Mouse (Mus musculus) ES-Bruce4 (cell line): ENCODE results near the gene Tmem168. TPM values are rescaled to one million over a fixed set of nuclear protein-coding genes. Genes with fewer than 3 reads are reported as not detected.

Source experiments
- H3K27ac ChIP-seq: 2 replicates; pipeline ENCODE4 v1.5.1; 2012; ENCODE audit warnings: low read length, inconsistent platforms; ENCODE audit not compliant: insufficient read depth
- H3K27me3 ChIP-seq: 2 replicates; pipeline ENCODE4 v1.6.1; 2012; ENCODE audit warnings: mild to moderate bottlenecking, low read length, inconsistent platforms; ENCODE audit not compliant: control insufficient read depth, poor library complexity, insufficient read depth, severe bottlenecking
- H3K36me3 ChIP-seq: 2 replicates; pipeline ENCODE4 v1.6.1; 2012; ENCODE audit warnings: inconsistent platforms, mild to moderate bottlenecking, low read length, moderate library complexity; ENCODE audit not compliant: control insufficient read depth, poor library complexity, insufficient read depth, severe bottlenecking
- H3K4me1 ChIP-seq: one replicate; pipeline ENCODE4 v1.8.1; 2011; ENCODE audit warnings: low read length; ENCODE audit not compliant: control insufficient read depth, insufficient read depth
- H3K4me3 ChIP-seq: 2 replicates; pipeline ENCODE4 v1.5.1; 2011; ENCODE audit warnings: low read depth, mild to moderate bottlenecking, low read length
- H3K9ac ChIP-seq: 2 replicates; pipeline ENCODE4 v1.6.1; 2012; ENCODE audit warnings: low read depth, mild to moderate bottlenecking, inconsistent platforms; ENCODE audit not compliant: poor library complexity, severe bottlenecking
- H3K9me3 ChIP-seq: replicated peaks from 2 replicates; pipeline ENCODE4 v1.6.1; 2012; ENCODE audit warnings: mild to moderate bottlenecking, low read length, inconsistent platforms; ENCODE audit not compliant: control insufficient read depth, poor library complexity, insufficient read depth, severe bottlenecking
- CTCF ChIP-seq: IDR thresholded peaks from one replicate; pipeline ENCODE4 v1.8.1; 2011; ENCODE audit warnings: low read depth, low read length
- EP300 ChIP-seq: IDR thresholded peaks from 2 replicates; pipeline ENCODE4 v1.6.1; 2011; ENCODE audit warnings: low read depth, low read length; ENCODE audit not compliant: insufficient read depth
- POLR2A ChIP-seq: IDR thresholded peaks from one replicate; pipeline ENCODE4 v1.8.1; 2011; ENCODE audit warnings: low read length; ENCODE audit not compliant: insufficient read depth
- polyA plus RNA-seq: library from polyadenylated mRNA; stranded (reverse); fragments of >200 nt; gene quantifications from 2 replicates; pipeline ENCODE4 v1.2.4, GENCODE M21; 2011; ENCODE audit warnings: low read depth; ENCODE audit not compliant: missing spikeins, insufficient read depth, insufficient read length

The Tmem168 gene
- polyA plus RNA-seq, 1 experiment = 28.3 TPM

GRCm38 (mm10) chr6:13598239-13598923, 9.5 kb downstream of the Tmem168 start:
- no peaks in the 10 kb centered on the region for H3K27me3 ChIP-seq
- no peak overlapping the region for H3K27ac ChIP-seq
- peaks cover 5% of the 10 kb centered on the region for H3K36me3 ChIP-seq
- no peaks in the 10 kb centered on the region for H3K9me3 ChIP-seq
- H3K4me1 ChIP-seq = no peaks in the 10 kb centered on the region
- no peak overlapping the region for H3K9ac ChIP-seq
- TF ChIP-seq CTCF = no peak
- no peak for TF ChIP-seq EP300
- TF ChIP-seq POLR2A = no peak
- no peak overlapping the region for H3K4me3 ChIP-seq

- Histone ChIP-seq H3K36me3 (peaks cover 16% of the 10 kb centered on the region; the same call in 1 of the 2 replicates), H3K27ac (no peak overlapping the region), H3K27me3 (no peaks in the 10 kb centered on the region), H3K9me3 (no peaks in the 10 kb centered on the region), H3K9ac (no peak overlapping the region), H3K4me1 (no peaks in the 10 kb centered on the region), H3K4me3 (no peak overlapping the region)
- TF ChIP-seq EP300 (no peak), POLR2A (no peak), CTCF (no peak)
Measured at GRCm38 (mm10) chr6:13592729-13593345, 15.1 kb downstream of the Tmem168 start.

DNA sequence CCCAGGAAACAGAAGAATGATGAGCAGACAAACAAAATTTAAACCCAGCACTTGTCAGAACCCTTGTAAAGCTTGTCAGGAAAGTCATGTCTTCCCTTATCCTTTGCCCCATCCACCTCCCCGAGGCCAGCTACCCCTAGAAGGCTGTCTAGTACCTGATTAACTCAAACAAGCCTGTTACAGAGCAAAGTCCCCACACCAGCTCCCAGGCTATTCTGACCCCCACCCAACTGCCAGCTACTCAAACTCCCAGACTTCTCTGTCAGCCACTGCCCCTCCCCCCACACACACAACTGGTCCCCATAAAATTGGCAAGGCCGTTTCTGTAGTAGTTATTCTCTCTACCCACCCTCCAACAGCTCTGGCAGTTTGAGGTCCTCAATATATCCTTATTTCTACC, 21.3 kb downstream of the Tmem168 start:
- H3K4me1 ChIP-seq = no peaks in the 10 kb centered on the region
- H3K27me3 ChIP-seq = no peaks in the 10 kb centered on the region
- no peak overlapping the region for H3K4me3 ChIP-seq
- H3K27ac ChIP-seq = no peak overlapping the region
- H3K36me3 ChIP-seq = peaks cover 14% of the 10 kb centered on the region; the same call in 1 of the 2 replicates
- no peaks in the 10 kb centered on the region for H3K9me3 ChIP-seq
- no peak for TF ChIP-seq CTCF
- TF ChIP-seq POLR2A = no peak
- TF ChIP-seq EP300 = no peak
- H3K9ac ChIP-seq = no peak overlapping the region

GRCm38 (mm10) chr6:13586154-13586553, 21.7 kb downstream of the Tmem168 start:
- H3K4me3 ChIP-seq = no peak overlapping the region
- peaks cover 9% of the 10 kb centered on the region; the same call in 1 of the 2 replicates for H3K36me3 ChIP-seq
- no peaks in the 10 kb centered on the region for H3K27me3 ChIP-seq
- H3K9me3 ChIP-seq = no peaks in the 10 kb centered on the region
- no peak for TF ChIP-seq CTCF
- no peak for TF ChIP-seq EP300
- no peak for TF ChIP-seq POLR2A
- H3K9ac ChIP-seq = no peak overlapping the region
- H3K27ac ChIP-seq = no peak overlapping the region
- no peaks in the 10 kb centered on the region for H3K4me1 ChIP-seq

- Histone ChIP-seq H3K4me3 (no peak overlapping the region), H3K27ac (no peak overlapping the region), H3K27me3 (no peaks in the 10 kb centered on the region), H3K9me3 (no peaks in the 10 kb centered on the region), H3K4me1 (no peaks in the 10 kb centered on the region), H3K36me3 (peaks cover 3% of the 10 kb centered on the region; the same call in 1 of the 2 replicates), H3K9ac (no peak overlapping the region)
- TF ChIP-seq EP300 (no peak), CTCF (no peak)
Measured at GRCm38 (mm10) chr6:13584788-13585187, 23.1 kb downstream of the Tmem168 start.

GRCm38 (mm10) chr6:13582075-13582474, 25.8 kb downstream of the Tmem168 start:
- Histone ChIP-seq H3K36me3 (no peaks in the 10 kb centered on the region; the same call in 1 of the 2 replicates), H3K4me1 (no peaks in the 10 kb centered on the region), H3K27ac (no peak overlapping the region), H3K4me3 (no peak overlapping the region), H3K9ac (no peak overlapping the region), H3K9me3 (no peaks in the 10 kb centered on the region), H3K27me3 (no peaks in the 10 kb centered on the region)
- no peak for TF ChIP-seq CTCF
- no peak for TF ChIP-seq EP300
- no peak for TF ChIP-seq POLR2A
